Mouse (Mus musculus) heart, adult 8-10 months (tissue): Measurements from ENCODE around the gene Cmtm2b. TPM values are rescaled to one million over a fixed set of nuclear protein-coding genes. Genes with fewer than 3 reads are reported as not detected.
"Not testable (repeated sequence)": the region's sequence is repeated elsewhere in the genome, so short reads cannot be mapped to it uniquely, and the experiment has no call there.

Experiments
- DNase-seq: peaks from one replicate; pipeline ENCODE4 v3.0.0; 2022; ENCODE audit warnings: low spot score
- total RNA-seq, 4 experiments: library from RNA; stranded (reverse); gene quantifications; 2 replicates each; pipeline ENCODE4 v1.2.4; 2022

Cmtm2b gene
- total RNA-seq = not detected

GRCm38 (mm10) chr8:104321930-104322329 lies at the start of gene Cmtm2b:
Cmtm2b (plus strand) TSS chr8:104322230.
- DNase-seq = not testable (repeated sequence)

GRCm38 (mm10) chr8:104293081-104293480 lies 28.9 kb upstream of the Cmtm2b start, which contains the start of gene Cmtm2a:
Cmtm2a (minus strand) TSS chr8:104293181.
- not testable (repeated sequence) for DNase-seq

- DNase-seq = no peak
Observed at GRCm38 (mm10) chr8:104294396-104294795, 27.6 kb upstream of the Cmtm2b start.

GRCm38 (mm10) chr8:104301577-104301976 lies 20.5 kb upstream of the Cmtm2b start:
- DNase-seq = not testable (repeated sequence)

- not testable (repeated sequence) for DNase-seq
Observed at GRCm38 (mm10) chr8:104302536-104302935, 19.5 kb upstream of the Cmtm2b start.

- no peak for DNase-seq
Observed at GRCm38 (mm10) chr8:104304962-104305361, 17.1 kb upstream of the Cmtm2b start.

- DNase-seq = not testable (repeated sequence)
Observed at GRCm38 (mm10) chr8:104308341-104308740, 13.7 kb upstream of the Cmtm2b start.

- DNase-seq = peak; percentile 24
Observed at GRCm38 (mm10) chr8:104309441-104310155, 12.4 kb upstream of the Cmtm2b start, which contains the start of the genes Gm45711 and Cmtm1. Gm45711 (minus strand) TSS chr8:104310081. Cmtm1 (minus strand) TSS chr8:104310145.

- DNase-seq = not testable (repeated sequence)
Observed at GRCm38 (mm10) chr8:104312023-104312422, 10.0 kb upstream of the Cmtm2b start.

- no peak for DNase-seq
Observed at GRCm38 (mm10) chr8:104313311-104313710, 8.7 kb upstream of the Cmtm2b start.

- DNase-seq = not testable (repeated sequence)
Observed at GRCm38 (mm10) chr8:104321267-104321666, 763 bp upstream of the Cmtm2b start, which contains the start of gene Gm11020. Gm11020 (plus strand) TSS chr8:104321567.

GRCm38 (mm10) chr8:104332665-104333631 lies 10.9 kb downstream of the Cmtm2b start:
- DNase-seq = no peak

GRCm38 (mm10) chr8:104333786-104334185 lies 11.8 kb downstream of the Cmtm2b start:
- no peak for DNase-seq

- peak; percentile 24 for DNase-seq
Observed at GRCm38 (mm10) chr8:104334196-104334595, 12.2 kb downstream of the Cmtm2b start.

GRCm38 (mm10) chr8:104336806-104337205 lies 14.8 kb downstream of the Cmtm2b start:
- DNase-seq = no peak

- DNase-seq = no peak
Observed at GRCm38 (mm10) chr8:104337890-104338289, 15.9 kb downstream of the Cmtm2b start.

GRCm38 (mm10) chr8:104339229-104339982 lies 17.4 kb downstream of the Cmtm2b start, which contains the start of gene Cmtm3:
Cmtm3 (plus strand) TSS chr8:104339410.
- DNase-seq = peak; percentile 38

- no peak for DNase-seq
Observed at GRCm38 (mm10) chr8:104339983-104340232, 17.9 kb downstream of the Cmtm2b start.

GRCm38 (mm10) chr8:104340233-104341105 lies 18.4 kb downstream of the Cmtm2b start:
- DNase-seq = peak; percentile 84

GRCm38 (mm10) chr8:104341106-104341561 lies 19.1 kb downstream of the Cmtm2b start:
- peak; percentile 74 for DNase-seq
